Mouse (Mus musculus) gastrocnemius, postnatal 25 days (tissue): ENCODE measurements around the gene Faah. TPM values are rescaled to one million over a fixed set of nuclear protein-coding genes. Genes with fewer than 3 reads are reported as not detected.

Source experiments
- DNase-seq: peaks from one replicate; pipeline ENCODE4 v3.0.0; 2022
- long read RNA-seq, 2 experiments: library from polyadenylated mRNA; stranded (forward); transcript quantifications; one replicate each; pipeline ENCODE4 v2.0.0; 2021
- total RNA-seq, 2 experiments: library from RNA; stranded (reverse); gene quantifications; 1 replicate in 1 of 2; 2 replicates in 1 of 2; pipeline ENCODE4 v1.2.3; 2021

Gene Faah
- total RNA-seq = under 1 TPM; 0.35 to 0.46 TPM
- long read RNA-seq, experiment 1, partial matches to known transcripts = 1 of 1 reads
- long read RNA-seq, experiment 1, other reads (novel, unspliced or antisense) = 0 of 1 reads
- long read RNA-seq, experiment 2 = 0 reads

DNA sequence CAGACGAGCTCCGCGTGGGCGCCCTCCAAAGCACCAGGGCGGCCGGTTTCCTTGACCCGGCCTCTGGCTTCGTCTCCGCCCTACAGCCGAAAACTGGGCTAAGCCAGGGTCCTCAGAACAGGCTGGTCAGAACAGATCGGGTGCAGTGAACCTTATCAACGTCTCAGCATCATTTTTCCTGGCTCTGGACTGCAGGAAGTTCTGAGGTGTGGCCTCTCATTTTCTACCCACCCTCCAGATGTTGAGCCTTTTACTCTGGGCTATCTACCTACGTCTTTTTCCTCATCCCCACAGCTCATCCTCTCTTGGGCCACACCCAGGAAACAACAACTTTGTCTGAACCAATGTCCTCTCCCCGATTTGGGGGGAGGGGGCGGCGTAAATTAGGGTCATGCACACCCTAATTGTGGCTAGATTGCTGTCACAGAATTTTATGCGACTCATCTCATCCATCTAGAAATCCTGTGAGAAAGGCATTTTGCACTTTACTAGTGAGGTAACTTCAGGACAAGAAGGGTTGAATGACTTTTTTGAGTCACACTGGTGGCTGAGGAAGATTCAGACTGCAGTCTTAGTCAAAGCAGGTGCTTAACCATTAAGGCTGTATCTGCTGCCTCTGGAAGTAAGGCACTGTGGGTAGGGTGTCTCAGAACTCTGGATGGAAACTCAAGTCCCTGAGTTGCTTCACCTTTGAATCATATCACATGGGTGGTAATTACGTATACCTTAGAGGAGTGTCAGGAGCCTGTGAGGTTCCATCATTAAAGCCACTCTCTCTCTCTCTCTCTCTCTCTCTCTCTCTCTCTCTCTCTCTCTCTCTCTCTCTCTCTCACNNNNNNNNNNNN is at the start of gene Faah:
Gene Faah, minus strand, starts transcription at position 25 of the 845 bp plus-strand sequence.
- no peak for DNase-seq

GRCm38 (mm10) chr4:116063855-116064254 is 46.1 kb upstream of the Faah start:
- DNase-seq = no peak

- no peak for DNase-seq
Measured at GRCm38 (mm10) chr4:116059012-116059726, 41.4 kb upstream of the Faah start.

- DNase-seq = no peak
Measured at GRCm38 (mm10) chr4:116057559-116057958, 39.8 kb upstream of the Faah start.

- peak; percentile 90 for DNase-seq
Measured at GRCm38 (mm10) chr4:116053399-116053961, 35.8 kb upstream of the Faah start, which contains the start of gene Nsun4. Gene Nsun4 (minus strand): TSS chr4:116053876.

- peak; percentile 6 for DNase-seq
Measured at GRCm38 (mm10) chr4:116052526-116053293, 35.0 kb upstream of the Faah start.

DNA sequence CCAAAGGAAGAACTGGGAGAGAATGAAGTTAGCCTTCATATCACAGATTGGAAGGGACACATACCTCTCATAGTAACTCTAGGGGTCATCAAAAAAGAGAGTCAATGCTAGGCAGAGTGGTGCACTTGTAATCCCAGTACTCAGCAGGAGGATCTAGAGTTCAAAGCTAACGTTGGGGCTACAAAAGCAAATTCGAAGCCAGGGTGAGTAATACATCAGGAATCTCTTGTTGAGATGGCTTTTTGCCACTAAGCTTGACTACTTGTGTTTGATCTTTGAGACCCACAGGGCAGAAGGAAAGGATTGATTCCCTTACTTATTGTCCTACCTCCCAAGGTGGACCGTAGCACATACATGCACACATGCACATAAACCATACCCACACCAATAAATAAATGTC is 31.5 kb upstream of the Faah start:
- DNase-seq = no peak

GRCm38 (mm10) chr4:116048130-116048920 is 30.6 kb upstream of the Faah start:
- peak; percentile 57 for DNase-seq

DNA sequence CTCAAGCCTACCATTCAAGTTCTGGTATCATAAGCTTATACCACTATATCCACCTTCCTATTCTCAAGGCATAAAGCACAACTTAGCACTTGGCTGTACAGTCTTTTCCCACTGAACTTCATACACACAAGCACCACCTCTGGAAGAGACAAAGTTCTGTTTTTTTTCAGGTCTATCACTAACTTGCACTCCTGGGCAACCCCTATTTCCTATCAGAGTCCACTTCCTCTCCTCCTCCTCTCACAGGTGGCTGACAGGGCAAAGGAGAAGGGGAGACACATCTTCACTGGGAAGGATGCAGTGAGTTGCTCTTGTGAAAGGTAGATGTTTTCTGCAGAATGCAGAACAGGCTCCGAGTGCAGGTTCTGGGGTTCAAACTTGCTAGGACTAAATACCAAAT is 30.0 kb upstream of the Faah start:
- DNase-seq = no peak

- no peak for DNase-seq
Measured at GRCm38 (mm10) chr4:116046604-116047003, 28.9 kb upstream of the Faah start.

DNA sequence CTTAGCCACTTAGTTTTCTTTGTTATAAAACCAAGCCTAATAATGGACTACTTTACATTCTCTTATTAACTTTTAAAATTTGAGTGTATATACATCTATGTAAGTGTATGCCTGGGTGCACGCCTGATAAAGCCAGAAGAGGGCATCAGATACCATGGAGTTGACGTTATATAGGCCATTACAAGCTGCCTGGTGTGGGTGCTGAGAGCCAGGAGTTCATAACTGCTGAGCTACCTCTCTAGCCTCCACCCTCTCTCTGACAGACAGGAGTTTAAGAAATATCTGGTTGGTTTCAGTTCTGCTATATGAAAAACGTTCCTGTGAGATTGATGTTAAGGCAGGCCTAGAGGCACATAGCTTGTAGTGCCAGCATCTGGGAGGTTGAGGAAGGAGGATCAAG is 24.5 kb upstream of the Faah start:
- no peak for DNase-seq

- DNase-seq = no peak
Measured at GRCm38 (mm10) chr4:116040466-116040865, 22.7 kb upstream of the Faah start.

DNA sequence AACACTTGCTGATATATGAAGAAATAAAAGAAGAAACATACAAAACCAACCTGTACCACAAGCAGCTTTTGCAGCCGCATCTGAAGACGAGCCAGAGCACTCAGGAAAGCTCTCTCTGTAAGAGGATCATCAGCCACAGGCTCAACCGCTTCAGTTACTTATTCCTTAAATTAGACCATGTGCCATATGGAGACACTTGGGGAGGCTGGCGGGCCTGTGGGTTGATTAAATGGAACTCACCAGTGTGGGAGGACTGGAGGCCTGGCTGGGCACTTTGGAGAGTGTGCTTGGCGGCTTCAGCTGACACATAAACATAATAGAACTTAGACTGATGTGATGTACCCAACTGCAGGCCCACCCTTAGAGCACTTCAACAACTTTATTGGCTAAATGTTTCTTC is 15.6 kb upstream of the Faah start:
- DNase-seq = no peak

- no peak for DNase-seq
Measured at GRCm38 (mm10) chr4:116032906-116033305, 15.2 kb upstream of the Faah start.

DNA sequence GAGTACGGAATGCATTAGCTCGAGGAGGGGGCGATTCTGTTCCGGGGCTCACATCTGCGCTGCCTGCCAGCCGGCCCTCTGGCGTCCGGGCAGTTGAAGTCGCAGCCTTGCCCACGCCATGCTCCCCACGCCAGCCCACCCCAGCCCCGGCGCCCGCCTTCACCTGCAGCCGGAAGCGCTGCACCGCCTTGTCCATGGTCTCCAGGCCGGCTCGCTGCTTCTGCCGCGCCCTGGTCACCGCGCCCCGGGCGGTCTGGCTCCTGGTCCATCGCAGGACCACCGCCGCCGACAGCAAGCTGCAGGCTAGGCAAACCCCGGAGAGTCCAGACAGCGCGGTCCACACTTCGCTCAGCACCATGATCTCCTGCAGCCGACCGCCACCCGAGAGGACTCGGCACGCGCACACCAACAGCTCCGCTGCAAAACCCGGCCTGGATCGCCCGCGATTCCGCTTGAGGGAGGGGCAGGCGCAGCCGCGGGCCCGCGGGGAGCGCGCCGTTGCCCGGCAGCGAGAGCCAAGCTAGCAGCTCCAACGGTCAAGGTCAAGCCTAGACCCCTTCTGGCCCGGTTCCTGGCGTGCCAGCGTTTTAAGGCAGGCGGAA is 325 bp downstream of the Faah start:
- DNase-seq = peak; percentile 48

DNA sequence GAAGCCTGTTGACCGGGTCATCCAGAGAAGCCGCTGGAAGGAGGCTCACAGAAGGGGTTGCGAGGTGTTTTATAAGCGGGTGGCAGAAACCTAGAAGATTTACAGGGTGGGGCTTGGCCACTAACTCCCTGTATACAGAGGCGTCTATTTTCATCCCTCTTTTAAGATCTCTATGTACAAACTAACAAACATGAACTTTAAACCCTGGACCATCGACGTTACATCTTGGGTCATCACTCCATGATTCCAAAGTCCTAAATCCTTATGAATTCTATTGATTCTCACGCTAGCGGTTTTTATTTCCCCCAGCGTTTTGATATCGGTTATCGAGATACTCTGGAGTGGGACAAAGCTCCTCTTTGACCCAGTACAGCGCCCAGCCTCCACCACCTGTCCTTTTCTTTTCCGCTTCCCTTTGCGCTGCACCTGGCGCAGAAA is 845 bp downstream of the Faah start:
- DNase-seq = no peak

GRCm38 (mm10) chr4:116016396-116016795 is 1.3 kb downstream of the Faah start:
- no peak for DNase-seq

DNA sequence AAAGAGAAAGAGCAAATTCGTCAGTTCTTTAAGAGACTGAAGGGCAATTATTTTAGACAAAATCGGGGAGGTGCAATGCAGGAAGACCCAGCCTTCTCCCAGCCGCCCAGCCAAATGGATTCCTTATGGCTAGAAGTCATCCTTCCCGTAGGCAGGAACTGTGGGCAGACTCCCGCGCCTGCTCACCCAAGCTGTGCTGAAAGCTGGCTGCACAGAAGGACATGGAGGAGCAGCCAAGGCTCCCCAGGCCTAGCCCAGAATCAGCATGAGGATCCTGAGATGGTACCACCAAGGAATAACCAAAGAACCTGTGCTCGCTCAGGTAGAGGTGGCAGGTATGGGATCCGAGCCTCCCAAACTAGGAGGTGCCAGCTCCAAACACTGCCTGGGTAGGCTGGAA is 1.7 kb downstream of the Faah start:
- no peak for DNase-seq

GRCm38 (mm10) chr4:116015502-116015901 is 2.2 kb downstream of the Faah start:
- DNase-seq = no peak

GRCm38 (mm10) chr4:116010186-116010585 is 7.5 kb downstream of the Faah start:
- no peak for DNase-seq

DNA sequence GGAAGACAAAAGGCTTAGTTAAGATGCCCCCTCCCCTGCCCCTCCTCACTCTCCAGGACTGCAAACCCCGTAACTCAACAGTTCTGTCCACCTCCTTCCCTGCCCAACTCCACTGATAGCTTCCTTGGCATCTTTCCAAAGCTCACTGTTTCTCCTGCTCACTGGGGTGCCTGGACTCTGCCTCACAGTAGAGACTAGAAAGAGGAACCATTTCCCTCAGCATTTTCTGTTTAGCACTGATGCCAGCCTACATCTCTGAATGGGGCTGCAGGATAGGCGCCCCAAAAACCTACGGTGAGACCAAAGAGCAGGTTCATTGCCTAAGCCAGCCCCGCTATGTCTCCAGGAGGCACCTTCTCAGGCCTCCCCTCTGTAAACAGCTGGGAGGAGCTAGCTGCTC is 16.5 kb downstream of the Faah start:
- DNase-seq = no peak
